ENCODE assay signal across 17 mouse cellular contexts in genomic region chr2:131807660-131808059, GRCm38 (mm10). TPM values are rescaled to one million over a fixed set of nuclear protein-coding genes. Genes with fewer than 3 reads are reported as not detected.
DNase-seq lines count a peak whose midpoint lies in the region; ATAC-seq and TF ChIP-seq lines count a peak whose summit lies in the region.
"Had no signal": no experiment of that assay in that cellular context is flagged by ENCODE, and none has a peak within 500 bp of the region (broad histone marks: within the 10 kb centered on the region; RNA-seq: fewer than 3 reads in every experiment).

No protein-coding gene starts in this region.

- peak; percentile 27; the same call in 1 of the 2 replicates for TF ChIP-seq CTCF in gastrocnemius, adult 2 months (IDR thresholded peaks at IDR 0.05)
- TF ChIP-seq CTCF in liver, embryonic 14.5 days (IDR thresholded peaks at IDR 0.05; ENCODE audit: low read depth), result peak; percentile 36
- 0 out of 2 replicates have a peak, but pooled peaks have one; percentile 8 for TF ChIP-seq CTCF in E14TG2a.4 (conservative IDR thresholded peaks at IDR 0.05; ENCODE audit: low read length)

- no peak for TF ChIP-seq EP300 in liver, embryonic 14.5 days (IDR thresholded peaks at IDR 0.05; ENCODE audit: low read depth)

- no peaks in the 10 kb centered on the region for H3K27me3 ChIP-seq in liver, embryonic 14.5 days (ENCODE audit: control insufficient read depth, insufficient read depth, low read length)
- no peaks in the 10 kb centered on the region for H3K27me3 ChIP-seq in liver, embryonic 12.5 days (replicated peaks)
- no peaks in the 10 kb centered on the region for H3K27me3 ChIP-seq in E14TG2a.4 (ENCODE audit: insufficient read depth, low read length)
- H3K27me3 ChIP-seq in limb, embryonic 10.5 days (ENCODE audit: low read depth, poor library complexity, severe bottlenecking), result no peaks in the 10 kb centered on the region

- intact Hi-C loops in gastrocnemius, adult 2 months (cut with DNase I), result loop anchor here (2.0 kb wide), 1 partner anchor 245 kb away; the partner anchor contains the start of gene Adra1d

- H3K9ac ChIP-seq in liver, embryonic 14.5 days (replicated peaks), result no peak overlapping the region
- H3K9ac ChIP-seq in liver, embryonic 12.5 days, result no peak overlapping the region
- H3K9ac ChIP-seq: heart, embryonic 15.5 days; midbrain, embryonic 12.5 days had no signal

- H3K27ac ChIP-seq in gastrocnemius, adult 2 months, result no peak overlapping the region
- H3K27ac ChIP-seq in liver, embryonic 14.5 days, result no peak overlapping the region
- no peak overlapping the region for H3K27ac ChIP-seq in liver, embryonic 12.5 days
- no peak overlapping the region for H3K27ac ChIP-seq in limb, embryonic 10.5 days
- H3K27ac ChIP-seq: heart, embryonic 15.5 days; midbrain, embryonic 12.5 days had no signal

- H3K4me2 ChIP-seq in liver, embryonic 14.5 days (ENCODE audit: low read depth), result no peak overlapping the region
- H3K4me2 ChIP-seq in liver, embryonic 12.5 days, result no peak overlapping the region
- H3K4me2 ChIP-seq: heart, embryonic 15.5 days; midbrain, embryonic 12.5 days had no signal

- 57% methylated on average over 11 of the region's 11 CpGs for WGBS in liver, embryonic 14.5 days (ENCODE audit: insufficient replicate concordance)
- 59% methylated on average over 11 of the region's 11 CpGs for WGBS in liver, embryonic 12.5 days (ENCODE audit: insufficient replicate concordance)
- 71% methylated on average over 11 of the region's 11 CpGs for WGBS in limb, embryonic 10.5 days

- H3K4me3 ChIP-seq in gastrocnemius, adult 2 months, result no peak overlapping the region
- H3K4me3 ChIP-seq in liver, embryonic 14.5 days (ENCODE audit: insufficient read depth in 1 of 2, low read depth in 2 of 2, low read length in 2 of 2), result no peak overlapping the region
- H3K4me3 ChIP-seq in liver, embryonic 12.5 days, result no peak overlapping the region
- H3K4me3 ChIP-seq in E14TG2a.4 (replicated peaks; ENCODE audit: low read length), result no peak overlapping the region
- no peak overlapping the region for H3K4me3 ChIP-seq in limb, embryonic 10.5 days
- H3K4me3 ChIP-seq: heart, embryonic 15.5 days; midbrain, embryonic 12.5 days had no signal

- no peaks in the 10 kb centered on the region for H3K36me3 ChIP-seq in liver, embryonic 14.5 days (replicated peaks; ENCODE audit: control insufficient read depth, insufficient read depth, low read depth)
- no peaks in the 10 kb centered on the region for H3K36me3 ChIP-seq in liver, embryonic 12.5 days
- H3K36me3 ChIP-seq in E14TG2a.4 (ENCODE audit: insufficient read depth, low read length), result no peaks in the 10 kb centered on the region
- H3K36me3 ChIP-seq in limb, embryonic 10.5 days, result no peaks in the 10 kb centered on the region
- H3K36me3 ChIP-seq: heart, embryonic 15.5 days; midbrain, embryonic 12.5 days had no signal

- DNase-seq in gastrocnemius, adult 2 months, result no peak
- DNase-seq in gastrocnemius, adult 8-10 months (ENCODE audit: low spot score in 2 of 2), result no peak
- DNase-seq in liver, embryonic 14.5 days (ENCODE audit: low read depth in 3 of 3, low spot score in 3 of 3), result no peak
- peak; percentile 28 for DNase-seq in limb, embryonic 10.5 days (ENCODE audit: low spot score)
- no peak for DNase-seq in urinary bladder, postnatal 10 days (ENCODE audit: low spot score)
- no peak for DNase-seq in cerebellum, adult 9-11 months
- DNase-seq: cerebellum, postnatal 36 days; gastrocnemius, postnatal 36 days; right cerebral cortex, postnatal 25 days; thymus, postnatal 25 days had no signal

- no peak for ATAC-seq in liver, embryonic 14.5 days (ENCODE audit: insufficient read depth)
- no peak for ATAC-seq in liver, embryonic 12.5 days
- ATAC-seq: activated CD4-positive, CD25-positive, alpha-beta regulatory T cell, adult 4 months had no signal

- H3K9me3 ChIP-seq in liver, embryonic 14.5 days (ENCODE audit: control insufficient read depth, low read length), result no peaks in the 10 kb centered on the region
- no peaks in the 10 kb centered on the region for H3K9me3 ChIP-seq in liver, embryonic 12.5 days (replicated peaks)
- no peaks in the 10 kb centered on the region for H3K9me3 ChIP-seq in E14TG2a.4 (ENCODE audit: low read length)
- H3K9me3 ChIP-seq in limb, embryonic 10.5 days (replicated peaks), result no peaks in the 10 kb centered on the region
- H3K9me3 ChIP-seq: heart, embryonic 15.5 days; midbrain, embryonic 12.5 days had no signal

- no peaks in the 10 kb centered on the region for H3K4me1 ChIP-seq in liver, embryonic 14.5 days (replicated peaks; ENCODE audit: control insufficient read depth in 2 of 2, insufficient read depth in 2 of 2, low read length in 1 of 2)
- no peaks in the 10 kb centered on the region for H3K4me1 ChIP-seq in liver, embryonic 12.5 days
- H3K4me1 ChIP-seq in E14TG2a.4 (replicated peaks; ENCODE audit: low read depth, low read length), result peaks cover 82% of the 10 kb centered on the region
- peaks cover 17% of the 10 kb centered on the region for H3K4me1 ChIP-seq in limb, embryonic 10.5 days

RNA-seq across cellular contexts. Expression of gene Erv3, which starts 51.9 kb away (rescaled TPM):
- total RNA-seq in gastrocnemius, adult 2 months (2021), result not detected
- total RNA-seq in gastrocnemius, adult 8-10 months (2022), result not detected
- 0.01 and 0.02 TPM in 2 replicates for polyA plus RNA-seq in liver, embryonic 14.5 days (2012; rRNA removed)
- not detected in 2 replicates for polyA plus RNA-seq in liver, embryonic 14.5 days (2014; fragmentation: Nextera tagmentation; extraction: Ambion mirVana)
- polyA plus RNA-seq in liver, embryonic 12.5 days (2016; fragmentation: Nextera tagmentation; extraction: Ambion mirVana), result not detected in 2 replicates
- polyA plus RNA-seq in limb, embryonic 10.5 days (2016; fragmentation: Nextera tagmentation; extraction: Ambion mirVana), result not detected in 2 replicates
- total RNA-seq: gastrocnemius, postnatal 36 days had no signal
- polyA plus RNA-seq: activated CD4-positive, CD25-positive, alpha-beta regulatory T cell, adult 4 months; heart, embryonic 15.5 days; intestine, embryonic 14.5 days; lung, embryonic 16.5 days; midbrain, embryonic 12.5 days had no signal
